ENCODE assay signal across 9 mouse cellular contexts in genomic region chr3:107887674-107888495, GRCm38 (mm10). TPM values are rescaled to one million over a fixed set of nuclear protein-coding genes. Genes with fewer than 3 reads are reported as not detected.
DNase-seq lines count a peak whose midpoint lies in the region; ATAC-seq and TF ChIP-seq lines count a peak whose summit lies in the region.
"Had no signal": no experiment of that assay in that cellular context is flagged by ENCODE, and none has a peak within 500 bp of the region (broad histone marks: within the 10 kb centered on the region; RNA-seq: fewer than 3 reads in every experiment).

No protein-coding gene starts in this region.

- no peaks in the 10 kb centered on the region for H3K4me1 ChIP-seq in heart, embryonic 10.5 days
- no peaks in the 10 kb centered on the region for H3K4me1 ChIP-seq in intestine, postnatal 0 days (replicated peaks; ENCODE audit: control insufficient read depth, insufficient read depth, low read length)
- H3K4me1 ChIP-seq in neural tube, embryonic 15.5 days = no peaks in the 10 kb centered on the region

- peak; percentile 46 for TF ChIP-seq CTCF in intestine, postnatal 0 days (IDR thresholded peaks at IDR 0.05; ENCODE audit: low read depth)

- DNase-seq in heart, adult 18-20 months = peak; percentile 36 to 47
- no peak for DNase-seq in heart, embryonic 10.5 days (ENCODE audit: low spot score)
- peak; percentile 98 for DNase-seq in fat pad, adult 2 months (ENCODE audit: extremely low read depth, low read depth, low spot score)
- DNase-seq in ovary, postnatal 36 days (ENCODE audit: low spot score) = no peak
- DNase-seq in kidney, adult 11 months = no peak
- no peak for DNase-seq in adrenal gland, adult 8-10 months

- no peak overlapping the region for H3K27ac ChIP-seq in heart, embryonic 10.5 days
- peak overlapping the region; percentile 75 for H3K27ac ChIP-seq in intestine, postnatal 0 days (ENCODE audit: low read depth, low read length)
- peak overlapping the region; percentile 72 for H3K27ac ChIP-seq in neural tube, embryonic 15.5 days (replicated peaks)

- peak; percentile 69 for ATAC-seq in intestine, postnatal 0 days
- ATAC-seq in neural tube, embryonic 15.5 days (ENCODE audit: low FRiP score) = peak; percentile 91

- no peaks in the 10 kb centered on the region for H3K9me3 ChIP-seq in heart, embryonic 10.5 days
- no peaks in the 10 kb centered on the region for H3K9me3 ChIP-seq in intestine, postnatal 0 days (ENCODE audit: control insufficient read depth)
- H3K9me3 ChIP-seq in neural tube, embryonic 15.5 days (replicated peaks) = no peaks in the 10 kb centered on the region

- no peaks in the 10 kb centered on the region for H3K27me3 ChIP-seq in heart, embryonic 10.5 days (ENCODE audit: insufficient read depth, poor library complexity, severe bottlenecking)
- H3K27me3 ChIP-seq in intestine, postnatal 0 days (replicated peaks; ENCODE audit: control insufficient read depth, insufficient read depth, low read length) = no peaks in the 10 kb centered on the region
- H3K27me3 ChIP-seq in neural tube, embryonic 15.5 days (replicated peaks) = no peaks in the 10 kb centered on the region

- 82% methylated on average over 9 of the region's 9 CpGs for WGBS in heart, embryonic 10.5 days
- 55% methylated on average over 9 of the region's 9 CpGs for WGBS in intestine, postnatal 0 days
- 75% methylated on average over 9 of the region's 9 CpGs for WGBS in neural tube, embryonic 15.5 days

- no peak overlapping the region for H3K4me2 ChIP-seq in intestine, postnatal 0 days (replicated peaks; ENCODE audit: low read depth)
- H3K4me2 ChIP-seq in neural tube, embryonic 15.5 days = no peak overlapping the region

- peak overlapping the region; percentile 17; the same call in 1 of the 2 replicates for H3K9ac ChIP-seq in intestine, postnatal 0 days (ENCODE audit: low read depth, low read length)
- H3K9ac ChIP-seq in neural tube, embryonic 15.5 days (replicated peaks) = no peak overlapping the region

- H3K4me3 ChIP-seq in heart, embryonic 10.5 days = no peak overlapping the region
- no peak overlapping the region for H3K4me3 ChIP-seq in intestine, postnatal 0 days (ENCODE audit: low read depth, low read length)
- no peak overlapping the region for H3K4me3 ChIP-seq in neural tube, embryonic 15.5 days (replicated peaks)

- H3K36me3 ChIP-seq in heart, embryonic 10.5 days = no peaks in the 10 kb centered on the region
- H3K36me3 ChIP-seq in intestine, postnatal 0 days (ENCODE audit: control insufficient read depth, insufficient read depth) = peaks cover 81% of the 10 kb centered on the region
- H3K36me3 ChIP-seq in neural tube, embryonic 15.5 days = 0 out of 2 replicates have a peak, but pooled peaks cover 5% of the 10 kb centered on the region

RNA-seq across cellular contexts. Expression of gene Gstm5, which starts 7.7 kb away (rescaled TPM):
- total RNA-seq in heart, adult 18-20 months (2021) = 10 to 100 TPM; 51.3 to 56.7 TPM
- 121 and 146 TPM in 2 replicates for polyA plus RNA-seq in heart, embryonic 10.5 days (2016; fragmentation: Nextera tagmentation; extraction: Ambion mirVana)
- 157 and 172 TPM in 2 replicates for polyA plus RNA-seq in intestine, postnatal 0 days (2015; fragmentation: Nextera tagmentation; extraction: Ambion mirVana)
- 222 and 263 TPM in 2 replicates for polyA plus RNA-seq in neural tube, embryonic 15.5 days (2015; fragmentation: Nextera tagmentation; extraction: Ambion mirVana)
- 10 to 100 TPM; 28.1 to 51.7 (median 37.1) TPM for total RNA-seq in adrenal gland, adult 8-10 months (2022)

RNA-seq across cellular contexts. Expression of gene Eps8l3, which starts 10.9 kb away (rescaled TPM):
- total RNA-seq in heart, adult 18-20 months (2021) = not detected
- polyA plus RNA-seq in heart, embryonic 10.5 days (2016; fragmentation: Nextera tagmentation; extraction: Ambion mirVana) = not detected in 2 replicates
- 475 and 488 TPM in 2 replicates for polyA plus RNA-seq in intestine, postnatal 0 days (2015; fragmentation: Nextera tagmentation; extraction: Ambion mirVana)
- polyA plus RNA-seq in neural tube, embryonic 15.5 days (2015; fragmentation: Nextera tagmentation; extraction: Ambion mirVana) = 6.3 TPM in 1 of 2 replicates, not detected in the other
- total RNA-seq in adrenal gland, adult 8-10 months (2022) = not detected

RNA-seq across cellular contexts. Expression of gene Gstm7, which starts 43.7 kb away (rescaled TPM):
- total RNA-seq in heart, adult 18-20 months (2021) = 10 to 100 TPM; 69.7 to 92.0 TPM
- polyA plus RNA-seq in heart, embryonic 10.5 days (2016; fragmentation: Nextera tagmentation; extraction: Ambion mirVana) = 14.1 and 16.1 TPM in 2 replicates
- polyA plus RNA-seq in intestine, postnatal 0 days (2015; fragmentation: Nextera tagmentation; extraction: Ambion mirVana) = 13.0 TPM in 2 replicates
- 42.2 and 50.6 TPM in 2 replicates for polyA plus RNA-seq in neural tube, embryonic 15.5 days (2015; fragmentation: Nextera tagmentation; extraction: Ambion mirVana)
- total RNA-seq in adrenal gland, adult 8-10 months (2022) = 100 to 1,000 TPM; 135 to 182 (median 168) TPM
- total RNA-seq: MEL had no signal

RNA-seq across cellular contexts. Expression of gene Gstm6, which starts 55.7 kb away (rescaled TPM):
- 1 to 10 TPM; 4.3 to 4.9 TPM for total RNA-seq in heart, adult 18-20 months (2021)
- polyA plus RNA-seq in heart, embryonic 10.5 days (2016; fragmentation: Nextera tagmentation; extraction: Ambion mirVana) = 9.5 and 10.6 TPM in 2 replicates
- polyA plus RNA-seq in intestine, postnatal 0 days (2015; fragmentation: Nextera tagmentation; extraction: Ambion mirVana) = 21.6 and 21.9 TPM in 2 replicates
- 9.0 and 10.6 TPM in 2 replicates for polyA plus RNA-seq in neural tube, embryonic 15.5 days (2015; fragmentation: Nextera tagmentation; extraction: Ambion mirVana)
- 10 to 100 TPM in 1 of 4 experiments, 1 to 10 TPM in 3; 5.9 to 10.0 (median 6.9) TPM for total RNA-seq in adrenal gland, adult 8-10 months (2022)
- total RNA-seq: MEL had no signal

Comparison
In these comparisons a context has a peak if more than half of its experiments do, and no peak if none do; other contexts are left out.
1. DNase-seq: peak in heart, adult 18-20 months (2 of 2) and fat pad, adult 2 months (single experiment); none in heart, embryonic 10.5 days (single experiment), ovary, postnatal 36 days (single experiment), kidney, adult 11 months (single experiment) and adrenal gland, adult 8-10 months (single experiment).
2. RNA of gene Eps8l3, which starts 10.9 kb away (polyA plus RNA-seq): 475 to 488 TPM in intestine, postnatal 0 days; not detected in heart, embryonic 10.5 days and 6.3 TPM in neural tube, embryonic 15.5 days; every median in the first group is over 10 times any median in the second.